Mouse (Mus musculus) C2C12 (cell line): ENCODE data around the gene Plet1.

Experiments
- CTCF ChIP-seq: IDR thresholded peaks from one replicate; pipeline ENCODE4 v1.5.1; 2011; ENCODE audit not compliant: control insufficient read depth, insufficient read depth, insufficient read length
- MAX ChIP-seq: IDR thresholded peaks from one replicate; pipeline ENCODE4 v1.6.1; 2011; ENCODE audit warnings: mild to moderate bottlenecking, control low read depth

DNA sequence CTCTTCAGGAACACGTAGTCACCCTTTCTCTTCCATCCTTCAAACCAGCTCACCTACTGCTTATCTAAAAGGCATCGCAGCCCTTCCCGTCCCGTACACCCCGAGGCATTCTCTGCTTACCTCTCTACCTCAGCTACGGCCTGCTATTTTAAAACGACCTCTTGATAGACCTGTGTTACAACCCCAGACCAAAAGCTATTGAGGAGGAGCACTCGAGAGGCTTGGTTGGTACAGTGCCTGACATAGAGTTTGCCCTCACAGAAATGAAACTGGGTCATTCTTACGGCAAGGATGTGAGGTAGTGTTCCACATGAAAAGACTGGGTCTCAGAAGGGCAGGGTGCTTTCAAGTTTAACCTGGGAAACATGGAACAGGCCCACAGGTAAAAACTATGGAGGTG, 17.1 kb upstream of the Plet1 start:
- TF ChIP-seq CTCF (no peak), MAX (no peak)
